Mouse (Mus musculus): ENCODE data around the gene Sh2d4b. TPM values are rescaled to one million over a fixed set of nuclear protein-coding genes. Genes with fewer than 3 reads are reported as not detected.

Sh2d4b gene
- total RNA-seq, 2 experiments from 2014 or later = 0.20 to 0.41 TPM

GRCm38 (mm10) chr14:40870598-40870997 lies 22.5 kb downstream of the Sh2d4b start:
- intact Hi-C loops (cut with DNase I) = no loop called here
- no peak for TF ChIP-seq CTCF (IDR thresholded peaks at IDR 0.05)
- Histone ChIP-seq H3K27ac (no peak overlapping the region), H3K4me3 (no peak overlapping the region)
- no peak for DNase-seq

- intact Hi-C loops (cut with DNase I) = no loop called here
- H3K27ac ChIP-seq = no peak overlapping the region
- H3K4me3 ChIP-seq = no peak overlapping the region
- TF ChIP-seq CTCF (IDR thresholded peaks at IDR 0.05) = no peak
- DNase-seq = no peak
These were observed 28.1 kb downstream of the Sh2d4b start for GRCm38 (mm10) chr14:40864811-40865514.

- H3K4me3 ChIP-seq = no peak overlapping the region
- no peak overlapping the region for H3K27ac ChIP-seq
- intact Hi-C loops (cut with DNase I) = no loop called here
- no peak for DNase-seq
- TF ChIP-seq CTCF (IDR thresholded peaks at IDR 0.05) = no peak
These were observed 29.4 kb downstream of the Sh2d4b start for GRCm38 (mm10) chr14:40863659-40864058.

GRCm38 (mm10) chr14:40863022-40863421 lies 30.0 kb downstream of the Sh2d4b start:
- no peak overlapping the region for H3K27ac ChIP-seq
- no peak overlapping the region for H3K4me3 ChIP-seq
- no peak for DNase-seq
- TF ChIP-seq CTCF (IDR thresholded peaks at IDR 0.05) = no peak
- intact Hi-C loops (cut with DNase I) = no loop called here

GRCm38 (mm10) chr14:40852978-40853377 lies 40.1 kb downstream of the Sh2d4b start:
- no peak overlapping the region for H3K27ac ChIP-seq
- no peak for TF ChIP-seq CTCF (IDR thresholded peaks at IDR 0.05)
- intact Hi-C loops (cut with DNase I) = no loop called here
- no peak overlapping the region for H3K4me3 ChIP-seq
- DNase-seq = no peak

GRCm38 (mm10) chr14:40837397-40837796 lies 55.7 kb downstream of the Sh2d4b start:
- TF ChIP-seq CTCF (IDR thresholded peaks at IDR 0.05) = no peak
- intact Hi-C loops (cut with DNase I) = loop anchor here (10.0 kb wide), 1 partner anchor 47 kb away; no protein-coding TSS in a partner anchor

GRCm38 (mm10) chr14:40830505-40830904 lies 62.6 kb downstream of the Sh2d4b start:
- no peak overlapping the region for H3K27ac ChIP-seq
- no peak overlapping the region for H3K4me3 ChIP-seq
- no peak for DNase-seq
- intact Hi-C loops (cut with DNase I) = loop anchor here (10.0 kb wide), 1 partner anchor 54 kb away; no protein-coding TSS in a partner anchor
- no peak for TF ChIP-seq CTCF (IDR thresholded peaks at IDR 0.05)

More at GRCm38 (mm10) chr14:40837397-40837796, 55.7 kb downstream of the Sh2d4b start:
- no peak overlapping the region for H3K27ac ChIP-seq
- H3K4me3 ChIP-seq = no peak overlapping the region
- DNase-seq = no peak

- TF ChIP-seq CTCF (IDR thresholded peaks at IDR 0.05) = no peak
- Histone ChIP-seq H3K4me3 (no peak overlapping the region), H3K27ac (no peak overlapping the region)
- DNase-seq = no peak
- intact Hi-C loops (cut with DNase I) = loop anchor here (10.0 kb wide), 1 partner anchor 55 kb away; no protein-coding TSS in a partner anchor
These were observed 63.0 kb downstream of the Sh2d4b start for GRCm38 (mm10) chr14:40830094-40830493.

- H3K27ac ChIP-seq = no peak overlapping the region
- peak; percentile 24 for DNase-seq
- no peak overlapping the region for H3K4me3 ChIP-seq
- intact Hi-C loops (cut with DNase I) = no loop called here
- no peak for TF ChIP-seq CTCF (IDR thresholded peaks at IDR 0.05)
These were observed 75.0 kb downstream of the Sh2d4b start for GRCm38 (mm10) chr14:40818051-40818450.

GRCm38 (mm10) chr14:40816715-40817114 lies 76.4 kb downstream of the Sh2d4b start:
- TF ChIP-seq CTCF (IDR thresholded peaks at IDR 0.05) = no peak
- intact Hi-C loops (cut with DNase I) = no loop called here
- DNase-seq = no peak
- H3K27ac ChIP-seq = no peak overlapping the region
- no peak overlapping the region for H3K4me3 ChIP-seq

GRCm38 (mm10) chr14:40791606-40792005 lies 101.5 kb downstream of the Sh2d4b start:
- intact Hi-C loops (cut with DNase I) = no loop called here
- no peak overlapping the region for H3K27ac ChIP-seq
- peak; percentile 64 for TF ChIP-seq CTCF (IDR thresholded peaks at IDR 0.05)
- no peak for DNase-seq
- no peak overlapping the region for H3K4me3 ChIP-seq

- H3K27ac ChIP-seq = no peak overlapping the region
- intact Hi-C loops (cut with DNase I) = no loop called here
- no peak for DNase-seq
- no peak overlapping the region for H3K4me3 ChIP-seq
- peak; percentile 32 for TF ChIP-seq CTCF (IDR thresholded peaks at IDR 0.05)
These were observed 104.0 kb downstream of the Sh2d4b start for GRCm38 (mm10) chr14:40789110-40789509.

- no peak for TF ChIP-seq CTCF (IDR thresholded peaks at IDR 0.05)
- intact Hi-C loops (cut with DNase I) = no loop called here
- no peak overlapping the region for H3K4me3 ChIP-seq
- DNase-seq = no peak
- no peak overlapping the region for H3K27ac ChIP-seq
These were observed 123.7 kb downstream of the Sh2d4b start for GRCm38 (mm10) chr14:40769097-40770090.

Other genes starting within 250 kb of the Sh2d4b start
- gene Tspan14, start 73.5 kb upstream of the Sh2d4b start, total RNA-seq (2021) = 10 to 100 TPM; 11.0 to 16.8 TPM
- gene Fam213a, start 120.5 kb upstream of the Sh2d4b start, total RNA-seq (2021) = 10 to 100 TPM; 21.9 to 28.6 TPM
- not detected for gene Dydc2, start 175.9 kb upstream of the Sh2d4b start, total RNA-seq (2021)
- gene Dydc1, start 179.6 kb upstream of the Sh2d4b start, total RNA-seq (2021) = not detected
- gene Mat1a, start 211.8 kb upstream of the Sh2d4b start, total RNA-seq (2021) = not detected
- gene Sftpa1, start 238.5 kb upstream of the Sh2d4b start, total RNA-seq (2021) = not detected